Mouse (Mus musculus) forebrain, embryonic 10.5 days (tissue): ENCODE data around the gene Slc39a11. TPM values are rescaled to one million over a fixed set of nuclear protein-coding genes. Genes with fewer than 3 reads are reported as not detected.

ENCODE experiments used
- DNase-seq: peaks from one replicate; pipeline ENCODE4 v3.0.0-alpha.2; 2017; ENCODE audit warnings: low spot score; ENCODE audit errors: extremely low spot score
- H3K27ac ChIP-seq: fragments of 300-500 bp; sonication (generic); 2 replicates; pipeline ENCODE4 v1.5.1; 2016; ENCODE audit warnings: mild to moderate bottlenecking
- H3K27me3 ChIP-seq: fragments of 300-500 bp; sonication (generic); 2 replicates; pipeline ENCODE4 v1.6.1; 2016; ENCODE audit warnings: mild to moderate bottlenecking; ENCODE audit not compliant: poor library complexity, severe bottlenecking
- H3K36me3 ChIP-seq: fragments of 300-500 bp; sonication (generic); replicated peaks from 2 replicates; pipeline ENCODE4 v1.6.1; 2016; ENCODE audit warnings: mild to moderate bottlenecking, moderate library complexity
- H3K4me1 ChIP-seq: fragments of 300-500 bp; sonication (generic); 2 replicates; pipeline ENCODE4 v1.6.1; 2016
- H3K4me3 ChIP-seq: fragments of 300-500 bp; sonication (generic); 2 replicates; pipeline ENCODE4 v1.5.1; 2016; ENCODE audit warnings: mild to moderate bottlenecking, moderate library complexity
- H3K9me3 ChIP-seq: fragments of 300-500 bp; sonication (generic); 2 replicates; pipeline ENCODE4 v1.6.1; 2016; ENCODE audit warnings: mild to moderate bottlenecking, moderate library complexity
- WGBS: fragments of 180-500 bp; shearing (Covaris S2); methylation state at CpG from one replicate; pipeline ENCODE4 v1.1.7; 2016; 5-methylcytosine and 5-hydroxymethylcytosine counted together
- polyA plus RNA-seq: library from polyadenylated mRNA; unstranded; fragments of >200 nt; fragmentation: Nextera tagmentation; extraction: Ambion mirVana; gene quantifications from 2 replicates; pipeline ENCODE4 v1.2.1, GENCODE M21; 2016

The Slc39a11 gene
- polyA plus RNA-seq, 1 experiment from 2014 or later = 18.4 TPM

DNA sequence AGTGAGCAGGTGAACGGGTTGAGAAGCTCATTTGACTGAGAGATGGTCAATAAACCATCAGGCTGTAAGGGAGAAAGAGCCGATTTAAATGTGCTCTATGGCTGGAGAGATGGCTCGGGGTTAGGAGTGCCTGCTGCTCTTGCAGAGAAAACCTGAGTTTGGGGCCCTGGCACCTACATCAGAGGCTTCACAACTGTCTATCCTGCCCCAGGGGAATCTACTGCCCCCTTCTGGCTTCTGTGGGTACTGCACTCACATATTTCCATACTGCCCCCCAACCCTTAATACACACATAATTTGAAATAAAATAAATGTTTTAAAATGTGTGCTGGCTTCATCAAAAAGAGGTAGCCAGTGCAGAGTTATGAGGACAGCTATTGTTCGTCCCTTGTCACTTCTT lies 237.3 kb downstream of the Slc39a11 start:
- 95% methylated on average over 4 of the region's 4 CpGs for WGBS
- no peak for DNase-seq
- peaks cover 7% of the 10 kb centered on the region; the same call in 1 of the 2 replicates for H3K4me1 ChIP-seq

DNA sequence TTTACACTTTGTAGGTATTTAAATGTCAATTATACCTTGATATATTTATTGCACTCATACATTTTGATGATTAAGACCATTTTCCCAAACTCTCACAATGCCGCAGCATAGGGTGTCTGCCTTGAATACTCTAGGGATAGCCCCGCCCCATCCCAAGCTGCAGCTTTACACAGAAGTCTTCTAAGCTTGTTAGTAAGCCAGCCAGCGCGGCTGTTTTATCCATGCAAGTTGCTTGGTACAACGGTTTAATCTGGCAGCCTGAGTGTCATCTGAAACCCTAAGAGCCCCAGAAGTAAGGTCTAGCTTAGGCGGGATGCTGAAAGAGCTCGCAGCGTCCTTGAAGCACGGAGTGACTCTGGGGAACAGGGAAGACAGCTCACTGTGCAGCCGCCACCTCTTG lies 238.1 kb downstream of the Slc39a11 start:
- peaks cover 7% of the 10 kb centered on the region; the same call in 1 of the 2 replicates for H3K4me1 ChIP-seq
- H3K27me3 ChIP-seq = no peaks in the 10 kb centered on the region
- no peak overlapping the region for H3K27ac ChIP-seq
- DNase-seq = no peak
- 0 out of 2 replicates have a peak, but pooled peaks cover 4% of the 10 kb centered on the region for H3K9me3 ChIP-seq
- 0 out of 2 replicates have a peak, but pooled peaks cover 2% of the 10 kb centered on the region for H3K36me3 ChIP-seq
- no peak overlapping the region for H3K4me3 ChIP-seq
- 74% methylated on average over 10 of the region's 10 CpGs for WGBS

More for the DNA sequence above, 237.3 kb downstream of the Slc39a11 start:
- H3K27me3 ChIP-seq = no peaks in the 10 kb centered on the region
- H3K4me3 ChIP-seq = no peak overlapping the region
- H3K27ac ChIP-seq = no peak overlapping the region
- H3K9me3 ChIP-seq = 0 out of 2 replicates have a peak, but pooled peaks cover 4% of the 10 kb centered on the region
- H3K36me3 ChIP-seq = 0 out of 2 replicates have a peak, but pooled peaks cover 2% of the 10 kb centered on the region

DNA sequence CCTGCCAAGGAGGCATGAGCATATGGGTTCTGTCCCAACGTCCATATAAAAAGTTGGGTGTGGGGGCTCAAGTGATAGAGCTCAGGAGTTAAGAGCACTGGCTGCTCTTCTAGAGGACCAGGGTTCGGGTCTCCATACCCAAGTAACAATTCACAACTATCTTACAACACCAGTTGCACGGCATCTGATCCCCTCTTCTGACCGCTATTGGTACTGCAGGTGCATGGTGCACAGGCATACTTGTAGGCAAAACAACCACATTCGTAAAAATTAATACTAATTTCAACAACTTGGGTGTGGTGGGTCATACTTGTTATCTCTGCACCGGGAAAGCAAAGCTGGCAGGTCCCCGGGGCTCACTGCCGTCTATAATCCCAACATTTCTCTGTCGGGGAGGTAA lies 240.8 kb downstream of the Slc39a11 start:
- Histone ChIP-seq H3K27me3 (no peaks in the 10 kb centered on the region), H3K4me1 (peaks cover 5% of the 10 kb centered on the region; the same call in 1 of the 2 replicates), H3K9me3 (no peaks in the 10 kb centered on the region; the same call in 1 of the 2 replicates), H3K27ac (no peak overlapping the region), H3K4me3 (no peak overlapping the region), H3K36me3 (no peaks in the 10 kb centered on the region)
- WGBS = 92% methylated on average over 9 of the region's 9 CpGs
- DNase-seq = no peak

DNA sequence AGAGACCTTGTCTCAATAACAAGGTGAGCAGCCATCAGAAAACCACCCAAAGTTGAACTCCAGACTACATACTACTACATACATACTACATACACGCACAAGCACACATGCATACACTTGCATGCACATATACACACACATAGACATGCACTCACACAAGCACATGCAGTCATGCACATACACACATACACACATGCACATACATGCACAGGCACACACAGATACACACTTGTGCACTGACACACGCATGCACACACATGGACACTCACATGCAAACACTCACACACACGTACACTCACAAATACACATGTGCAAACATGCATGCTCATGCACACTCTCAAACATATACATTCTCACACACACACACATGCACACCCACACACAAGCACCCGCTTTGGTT lies 242.4 kb downstream of the Slc39a11 start:
- Histone ChIP-seq H3K36me3 (no peaks in the 10 kb centered on the region), H3K27ac (no peak overlapping the region), H3K4me1 (peaks cover 5% of the 10 kb centered on the region; the same call in 1 of the 2 replicates), H3K27me3 (no peaks in the 10 kb centered on the region), H3K4me3 (no peak overlapping the region), H3K9me3 (no peaks in the 10 kb centered on the region; the same call in 1 of the 2 replicates)
- 95% methylated on average over 4 of the region's 4 CpGs for WGBS
- no peak for DNase-seq

DNA sequence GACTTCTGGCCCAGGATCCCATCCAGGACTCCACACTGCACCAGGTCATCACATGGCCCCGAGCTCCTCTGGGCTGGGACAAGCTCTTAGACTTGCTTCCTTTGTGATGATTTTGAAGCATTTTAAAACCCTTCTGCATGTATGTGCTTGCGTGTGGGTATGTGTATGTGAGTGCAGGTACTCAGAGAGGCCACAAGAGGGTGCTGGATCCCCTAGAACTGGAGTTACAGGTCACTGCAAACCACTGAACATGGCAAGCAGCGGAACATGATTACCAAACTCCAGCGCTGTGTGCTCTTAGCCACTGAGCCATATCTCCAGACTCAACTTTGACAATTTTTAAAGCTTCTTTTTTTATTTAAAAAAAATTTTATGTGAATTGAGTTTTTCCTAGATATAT lies 249.0 kb downstream of the Slc39a11 start:
- H3K27ac ChIP-seq = no peak overlapping the region
- 92% methylated on average over 4 of the region's 4 CpGs for WGBS
- peaks cover 2% of the 10 kb centered on the region; the same call in 1 of the 2 replicates for H3K36me3 ChIP-seq
- H3K27me3 ChIP-seq = no peaks in the 10 kb centered on the region
- H3K9me3 ChIP-seq = peaks cover 22% of the 10 kb centered on the region
- H3K4me3 ChIP-seq = no peak overlapping the region
- peaks cover 8% of the 10 kb centered on the region for H3K4me1 ChIP-seq
- no peak for DNase-seq

DNA sequence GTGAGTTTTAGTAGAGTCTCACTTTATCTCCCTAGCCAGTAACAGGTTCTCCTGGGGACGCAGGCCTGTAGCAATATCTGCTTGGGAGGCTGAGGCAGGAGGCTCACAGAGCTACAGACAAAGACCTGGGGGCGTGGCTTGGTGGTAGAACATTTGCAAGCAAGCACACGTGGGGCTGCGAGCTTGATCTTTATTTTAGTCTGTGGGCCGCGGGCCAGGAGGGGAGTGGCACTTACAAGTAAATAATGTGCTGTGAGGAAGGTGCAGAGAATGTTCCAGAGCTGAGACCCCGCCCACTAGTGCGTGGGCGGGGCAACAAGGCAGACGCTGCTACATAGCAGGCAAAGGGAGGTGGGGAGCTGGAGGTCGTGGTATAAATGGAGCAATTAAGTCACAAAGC lies 250.3 kb downstream of the Slc39a11 start:
- Histone ChIP-seq H3K4me3 (no peak overlapping the region), H3K27me3 (no peaks in the 10 kb centered on the region), H3K4me1 (peaks cover 18% of the 10 kb centered on the region), H3K27ac (no peak overlapping the region), H3K9me3 (peaks cover 22% of the 10 kb centered on the region), H3K36me3 (peaks cover 2% of the 10 kb centered on the region; the same call in 1 of the 2 replicates)
- WGBS = 88% methylated on average over 11 of the region's 11 CpGs
- no peak for DNase-seq

DNA sequence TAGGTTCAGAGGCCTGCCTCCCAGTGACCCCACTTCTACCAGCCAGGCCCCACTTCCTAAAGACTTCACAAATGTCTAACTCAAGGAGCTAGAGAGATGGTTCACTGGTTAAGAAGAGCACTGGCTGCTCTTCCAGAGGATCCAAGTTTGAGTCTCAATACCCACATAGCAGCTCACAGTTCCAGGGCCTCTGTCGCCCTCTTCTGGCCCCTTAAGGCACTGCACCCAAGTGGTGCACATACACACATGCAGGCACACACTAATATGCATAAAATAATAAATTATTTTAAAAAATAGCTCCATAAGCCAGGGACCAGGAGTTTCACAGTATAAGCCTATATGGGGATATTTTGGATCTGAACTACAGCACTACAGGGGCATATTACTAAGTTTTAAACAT lies 252.5 kb downstream of the Slc39a11 start:
- H3K27ac ChIP-seq = no peak overlapping the region
- 67% methylated on average over 1 of the region's 1 CpGs for WGBS
- H3K9me3 ChIP-seq = peaks cover 22% of the 10 kb centered on the region
- H3K27me3 ChIP-seq = no peaks in the 10 kb centered on the region
- peaks cover 30% of the 10 kb centered on the region for H3K4me1 ChIP-seq
- DNase-seq = no peak
- no peak overlapping the region for H3K4me3 ChIP-seq
- H3K36me3 ChIP-seq = peaks cover 2% of the 10 kb centered on the region; the same call in 1 of the 2 replicates

DNA sequence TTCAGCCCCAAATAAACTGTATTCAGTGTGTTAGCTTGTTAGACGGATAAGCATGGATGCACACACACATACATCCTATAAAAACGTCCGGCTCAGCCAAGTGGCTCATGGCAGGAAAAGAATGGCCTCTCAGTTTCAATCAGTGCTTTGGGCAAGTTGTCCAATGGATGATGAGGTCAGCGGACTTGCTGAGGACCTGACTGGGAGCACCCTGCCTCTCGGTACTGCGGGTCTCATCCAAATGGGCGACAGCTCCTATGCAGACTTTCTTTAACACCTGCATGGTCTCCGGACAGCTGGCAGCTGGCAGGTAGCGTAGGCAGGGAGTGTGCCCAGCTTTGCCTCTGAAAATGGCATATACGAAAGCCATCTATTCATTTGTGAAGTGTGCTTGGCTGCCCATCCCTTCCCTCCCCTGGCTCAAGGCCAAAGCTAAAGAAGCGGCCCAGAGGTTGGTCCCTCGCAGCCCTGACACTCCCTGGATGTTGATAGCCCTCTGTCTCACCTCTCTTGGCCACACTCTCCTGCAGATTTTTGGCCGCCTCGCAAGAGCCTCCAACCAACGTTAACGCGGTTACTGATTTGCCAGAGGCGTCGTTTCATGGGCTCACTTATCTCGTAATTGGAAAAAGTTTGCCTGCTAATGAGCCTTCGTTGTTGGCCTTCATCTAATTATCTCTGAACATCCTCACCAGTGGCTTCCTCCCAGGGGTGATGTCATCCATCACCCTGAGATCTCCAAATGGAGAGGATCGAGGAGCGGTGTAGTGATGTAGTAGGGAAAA lies 256.3 kb downstream of the Slc39a11 start:
- Histone ChIP-seq H3K4me3 (no peak overlapping the region), H3K27ac (no peak overlapping the region), H3K36me3 (peaks cover 2% of the 10 kb centered on the region; the same call in 1 of the 2 replicates), H3K4me1 (peaks cover 63% of the 10 kb centered on the region), H3K9me3 (peaks cover 14% of the 10 kb centered on the region; the same call in 1 of the 2 replicates), H3K27me3 (no peaks in the 10 kb centered on the region)
- WGBS = 89% methylated on average over 23 of the region's 23 CpGs
- DNase-seq = no peak

DNA sequence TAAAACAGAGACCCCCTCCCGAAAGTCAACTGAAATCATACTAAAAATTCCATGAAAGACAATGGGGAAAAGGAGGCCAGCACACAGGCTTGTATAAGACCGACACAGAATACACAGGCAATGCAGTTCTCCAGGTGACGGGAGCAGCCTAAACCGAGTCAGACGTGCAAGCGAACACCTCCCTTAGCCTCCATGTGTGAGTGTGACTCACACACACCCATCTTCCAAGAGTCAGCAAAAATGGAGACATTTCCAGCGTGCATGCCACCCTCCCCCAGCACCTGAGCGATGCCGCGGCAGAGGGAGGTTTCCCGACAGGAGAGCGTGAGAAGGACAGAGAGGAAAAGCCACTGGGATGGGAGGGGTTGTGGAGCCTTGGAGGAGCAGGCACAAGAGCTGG lies 258.2 kb downstream of the Slc39a11 start:
- peaks cover 65% of the 10 kb centered on the region for H3K4me1 ChIP-seq
- WGBS = 94% methylated on average over 12 of the region's 12 CpGs
- DNase-seq = no peak
- no peaks in the 10 kb centered on the region for H3K27me3 ChIP-seq
- no peak overlapping the region for H3K27ac ChIP-seq
- H3K9me3 ChIP-seq = no peaks in the 10 kb centered on the region
- no peaks in the 10 kb centered on the region for H3K36me3 ChIP-seq
- no peak overlapping the region for H3K4me3 ChIP-seq

DNA sequence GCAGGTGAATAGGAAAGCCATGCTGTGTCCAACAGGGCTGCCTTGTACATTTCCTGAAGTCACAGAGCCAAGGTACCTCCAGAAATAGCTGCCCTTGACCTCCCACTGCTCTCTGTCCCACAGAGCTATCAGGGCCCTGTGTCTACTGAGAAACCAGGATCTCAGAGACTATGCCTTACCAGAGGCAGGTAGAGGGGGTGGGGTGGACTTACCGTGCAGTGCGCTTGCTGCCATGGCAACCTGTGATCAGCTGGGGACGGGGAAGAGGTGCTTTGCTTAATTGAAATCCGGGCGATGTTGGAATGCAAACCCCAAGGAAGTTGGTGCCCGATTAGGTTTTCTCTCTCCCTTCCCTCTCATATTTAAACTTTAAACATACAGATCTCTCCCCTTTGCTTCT lies 260.2 kb downstream of the Slc39a11 start:
- H3K27me3 ChIP-seq = no peaks in the 10 kb centered on the region
- no peaks in the 10 kb centered on the region for H3K36me3 ChIP-seq
- peaks cover 59% of the 10 kb centered on the region for H3K4me1 ChIP-seq
- DNase-seq = no peak
- peak overlapping the region; percentile 45; the same call in 1 of the 2 replicates for H3K27ac ChIP-seq
- H3K4me3 ChIP-seq = no peak overlapping the region
- H3K9me3 ChIP-seq = no peaks in the 10 kb centered on the region
- 23% methylated on average over 6 of the region's 6 CpGs for WGBS

DNA sequence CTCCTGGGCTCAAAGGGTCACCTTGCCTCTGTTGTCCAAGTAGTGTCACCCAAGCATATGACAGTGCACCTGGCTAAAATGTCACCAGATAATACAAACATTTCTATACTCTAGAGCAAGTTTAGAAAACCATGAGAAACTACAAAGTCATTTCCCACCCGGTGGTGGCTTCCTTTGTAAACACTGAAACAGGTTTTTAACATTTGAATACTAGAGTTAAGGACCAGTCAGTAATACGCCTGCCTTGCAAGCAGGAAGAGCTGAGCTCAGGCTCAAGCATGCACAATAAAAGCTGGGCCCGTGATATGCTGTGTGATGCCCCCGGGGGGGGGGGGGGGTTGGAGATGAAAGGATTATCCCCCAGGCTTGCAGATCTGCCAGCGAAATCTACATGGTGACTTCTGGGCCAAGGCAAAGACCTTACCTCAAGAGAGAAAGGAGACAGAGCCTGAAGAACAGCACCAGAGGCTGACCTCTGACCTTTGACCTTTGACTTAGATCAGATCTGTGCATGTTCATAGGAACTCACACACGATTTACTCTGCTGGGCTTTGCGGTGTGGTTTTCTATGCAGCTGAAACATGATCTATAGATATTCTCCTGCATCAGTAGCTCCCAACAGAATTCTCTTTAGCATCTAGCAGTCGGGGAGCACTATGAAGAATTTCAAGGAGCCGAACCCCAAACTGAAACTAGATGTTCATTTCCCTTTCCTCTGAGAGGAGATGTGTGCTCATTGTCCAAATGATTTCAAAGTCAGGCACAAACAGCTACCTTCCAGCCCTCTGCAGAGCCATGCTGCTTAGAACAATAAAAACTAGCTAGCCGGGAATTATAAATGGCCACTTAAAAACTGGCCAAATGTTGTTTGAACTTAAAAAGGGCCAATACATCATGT lies 267.0 kb downstream of the Slc39a11 start:
- 47% methylated on average over 10 of the region's 10 CpGs for WGBS
- Histone ChIP-seq H3K27me3 (no peaks in the 10 kb centered on the region), H3K36me3 (no peaks in the 10 kb centered on the region), H3K27ac (no peak overlapping the region), H3K4me3 (no peak overlapping the region), H3K4me1 (peaks cover 51% of the 10 kb centered on the region), H3K9me3 (no peaks in the 10 kb centered on the region)
- DNase-seq = no peak

DNA sequence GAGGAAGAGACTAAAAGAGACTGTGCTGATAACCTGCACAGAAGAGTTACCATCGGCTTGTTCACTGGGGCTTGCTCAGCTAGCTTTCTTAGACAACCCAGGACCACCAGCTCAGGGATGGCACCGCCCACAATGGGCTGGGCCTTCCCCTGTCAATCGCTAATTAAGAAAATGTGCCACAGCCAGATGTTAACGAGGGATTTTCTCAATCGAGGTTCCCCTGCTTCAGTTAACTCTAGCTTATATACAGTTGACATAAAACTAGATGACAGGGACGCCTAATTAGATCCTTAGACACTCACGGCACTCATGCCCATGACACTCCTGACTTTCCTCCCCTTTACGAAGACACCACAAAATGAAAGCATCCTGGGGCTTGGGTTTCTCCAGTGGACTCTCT lies 268.3 kb downstream of the Slc39a11 start:
- 70% methylated on average over 8 of the region's 8 CpGs for WGBS
- H3K4me3 ChIP-seq = no peak overlapping the region
- H3K9me3 ChIP-seq = no peaks in the 10 kb centered on the region
- no peak for DNase-seq
- H3K4me1 ChIP-seq = peaks cover 58% of the 10 kb centered on the region
- no peaks in the 10 kb centered on the region for H3K27me3 ChIP-seq
- H3K27ac ChIP-seq = no peak overlapping the region
- no peaks in the 10 kb centered on the region for H3K36me3 ChIP-seq
